ENCODE assay signal across 24 mouse cellular contexts in genomic region chr4:132027167-132027566, GRCm38 (mm10). TPM values are rescaled to one million over a fixed set of nuclear protein-coding genes. Genes with fewer than 3 reads are reported as not detected.
DNase-seq lines count a peak whose midpoint lies in the region; ATAC-seq and TF ChIP-seq lines count a peak whose summit lies in the region.
"Had no signal": no experiment of that assay in that cellular context is flagged by ENCODE, and none has a peak within 500 bp of the region (broad histone marks: within the 10 kb centered on the region; RNA-seq: fewer than 3 reads in every experiment).

No protein-coding gene starts in this region.

- H3K27ac ChIP-seq in heart, embryonic 13.5 days (replicated peaks): no peak overlapping the region
- H3K27ac ChIP-seq in liver, embryonic 14.5 days: peak overlapping the region; percentile 79
- H3K27ac ChIP-seq: forebrain, embryonic 10.5 days; hindbrain, embryonic 15.5 days; kidney, embryonic 15.5 days; limb, embryonic 15.5 days; midbrain, embryonic 12.5 days; neural tube, embryonic 12.5 days had no signal

- 0 out of 2 replicates have a peak, but pooled peaks cover 3% of the 10 kb centered on the region for H3K9me3 ChIP-seq in heart, embryonic 13.5 days
- peaks cover 9% of the 10 kb centered on the region for H3K9me3 ChIP-seq in erythroblast, embryonic 14.5 days (ENCODE audit: control insufficient read depth, low read length)
- H3K9me3 ChIP-seq in liver, embryonic 14.5 days (ENCODE audit: control insufficient read depth, low read length): no peaks in the 10 kb centered on the region
- H3K9me3 ChIP-seq: hindbrain, embryonic 15.5 days; kidney, embryonic 15.5 days; limb, embryonic 15.5 days; midbrain, embryonic 12.5 days had no signal

- H3K4me1 ChIP-seq in heart, embryonic 13.5 days: peaks cover 36% of the 10 kb centered on the region
- H3K4me1 ChIP-seq in erythroblast, embryonic 14.5 days (ENCODE audit: control insufficient read depth): peaks cover 94% of the 10 kb centered on the region
- H3K4me1 ChIP-seq in liver, embryonic 14.5 days (replicated peaks; ENCODE audit: control insufficient read depth in 2 of 2, insufficient read depth in 2 of 2, low read length in 1 of 2): peaks cover 61 to 64% of the 10 kb centered on the region in 2 experiments
- H3K4me1 ChIP-seq: kidney, embryonic 15.5 days had no signal

- DNase-seq in heart, adult 18-20 months: no peak
- DNase-seq in liver, embryonic 14.5 days (ENCODE audit: low read depth in 3 of 3, low spot score in 3 of 3): peak in 1 of 3 experiments; percentile 70
- no peak for DNase-seq in frontal cortex, adult 2 months (ENCODE audit: extremely low spot score in 1 of 2, low spot score in 1 of 2)
- no peak for DNase-seq in adrenal gland, postnatal 10 days
- DNase-seq: cerebellum, adult 9-10 months; gastrocnemius, postnatal 36 days; layer of hippocampus, adult 9-11 months; right cerebral cortex, postnatal 25 days; thymus, postnatal 14 days had no signal

- ATAC-seq in heart, embryonic 13.5 days (ENCODE audit: extremely low read depth, insufficient number of reproducible peaks, low FRiP score, low TSS enrichment): no peak
- peak; percentile 81 for ATAC-seq in liver, embryonic 14.5 days (ENCODE audit: insufficient read depth)
- no peak for ATAC-seq in monocyte, adult 5-6 weeks (replicated peaks; ENCODE audit: insufficient number of reproducible peaks, low FRiP score, low TSS enrichment, poor library complexity, severe bottlenecking)
- ATAC-seq: forebrain, embryonic 16.5 days; intestine, embryonic 16.5 days; lung, postnatal 0 days; Patski had no signal

- no peak overlapping the region for H3K4me3 ChIP-seq in heart, embryonic 13.5 days
- peak overlapping the region; percentile 37 for H3K4me3 ChIP-seq in erythroblast, embryonic 14.5 days (replicated peaks)
- no peak overlapping the region for H3K4me3 ChIP-seq in liver, embryonic 14.5 days (ENCODE audit: insufficient read depth in 1 of 2, low read depth in 2 of 2, low read length in 2 of 2)
- H3K4me3 ChIP-seq: forebrain, embryonic 10.5 days; hindbrain, embryonic 15.5 days; kidney, embryonic 15.5 days; limb, embryonic 15.5 days; midbrain, embryonic 12.5 days; neural tube, embryonic 12.5 days had no signal

- no peak; the same call in 1 of the 2 replicates for TF ChIP-seq EP300 in liver, embryonic 14.5 days (IDR thresholded peaks at IDR 0.05; ENCODE audit: low read depth)

- H3K36me3 ChIP-seq in heart, embryonic 13.5 days: peaks cover 4% of the 10 kb centered on the region; the same call in 1 of the 2 replicates
- peaks cover 90% of the 10 kb centered on the region for H3K36me3 ChIP-seq in erythroblast, embryonic 14.5 days (ENCODE audit: control insufficient read depth)
- H3K36me3 ChIP-seq in liver, embryonic 14.5 days (replicated peaks; ENCODE audit: control insufficient read depth, insufficient read depth, low read depth): peaks cover 27% of the 10 kb centered on the region
- H3K36me3 ChIP-seq: hindbrain, embryonic 15.5 days; limb, embryonic 15.5 days; midbrain, embryonic 12.5 days had no signal

- H3K4me2 ChIP-seq in heart, embryonic 13.5 days: peak overlapping the region; percentile 25
- peak overlapping the region; percentile 44 for H3K4me2 ChIP-seq in liver, embryonic 14.5 days (ENCODE audit: low read depth)
- H3K4me2 ChIP-seq: hindbrain, embryonic 15.5 days; kidney, embryonic 15.5 days; limb, embryonic 15.5 days; midbrain, embryonic 12.5 days; neural tube, embryonic 12.5 days had no signal

- WGBS in heart, embryonic 13.5 days: 82% methylated on average over 6 of the region's 6 CpGs
- 24% methylated on average over 6 of the region's 6 CpGs for WGBS in liver, embryonic 14.5 days (ENCODE audit: insufficient replicate concordance)

- H3K27me3 ChIP-seq in heart, embryonic 13.5 days (replicated peaks): no peaks in the 10 kb centered on the region
- H3K27me3 ChIP-seq in erythroblast, embryonic 14.5 days (ENCODE audit: control insufficient read depth): no peaks in the 10 kb centered on the region
- no peaks in the 10 kb centered on the region for H3K27me3 ChIP-seq in liver, embryonic 14.5 days (ENCODE audit: control insufficient read depth, insufficient read depth, low read length)
- H3K27me3 ChIP-seq: hindbrain, embryonic 15.5 days; kidney, embryonic 15.5 days; limb, embryonic 15.5 days; midbrain, embryonic 12.5 days; neural tube, embryonic 12.5 days; Patski had no signal

- H3K9ac ChIP-seq in heart, embryonic 13.5 days: no peak overlapping the region
- H3K9ac ChIP-seq in liver, embryonic 14.5 days (replicated peaks): peak overlapping the region; percentile 61
- H3K9ac ChIP-seq: hindbrain, embryonic 15.5 days; kidney, embryonic 15.5 days; limb, embryonic 15.5 days; midbrain, embryonic 12.5 days; neural tube, embryonic 12.5 days had no signal

- no peak for TF ChIP-seq CTCF in liver, embryonic 14.5 days (IDR thresholded peaks at IDR 0.05; ENCODE audit: low read depth)

RNA-seq across cellular contexts. Expression of gene Gm10300, which starts 47.3 kb away (rescaled TPM):
- 0.08 and 0.13 TPM in 2 replicates for polyA plus RNA-seq in heart, embryonic 13.5 days (2015; fragmentation: Nextera tagmentation; extraction: Ambion mirVana)
- total RNA-seq in heart, adult 18-20 months (2021): under 1 TPM in 1 of 2 experiments, not detected in 1; 0.13 TPM
- 0.05 and 0.06 TPM in 2 replicates for polyA plus RNA-seq in erythroblast, embryonic 14.5 days (2012)
- polyA plus RNA-seq in liver, embryonic 14.5 days (2012; rRNA removed): 0.11 and 0.15 TPM in 2 replicates
- 0.32 and 0.40 TPM in 2 replicates for polyA plus RNA-seq in liver, embryonic 14.5 days (2014; fragmentation: Nextera tagmentation; extraction: Ambion mirVana)
- total RNA-seq in monocyte, adult 5-6 weeks (2017): 0.19 to 2.2 TPM (median 0.85 TPM) in 3 replicates
- polyA plus RNA-seq in frontal cortex, adult 2 months (2012; rRNA removed): 0.06 TPM in 1 of 2 replicates, not detected in the other
- total RNA-seq in adrenal gland, postnatal 10 days (2021): under 1 TPM; 0.15 to 0.55 TPM
- total RNA-seq: ES-E14; gastrocnemius, postnatal 36 days; left cerebral cortex, adult 18-20 months had no signal
- polyA plus RNA-seq: forebrain, embryonic 10.5 days; forebrain, embryonic 16.5 days; hindbrain, embryonic 15.5 days; intestine, embryonic 16.5 days; neural tube, embryonic 12.5 days had no signal

RNA-seq across cellular contexts. Expression of gene Epb41, which starts 48.0 kb away (rescaled TPM):
- 58.5 and 76.5 TPM in 2 replicates for polyA plus RNA-seq in heart, embryonic 13.5 days (2015; fragmentation: Nextera tagmentation; extraction: Ambion mirVana)
- total RNA-seq in heart, adult 18-20 months (2021): 100 to 1,000 TPM; 110 to 142 TPM
- 120 and 121 TPM in 2 replicates for polyA plus RNA-seq in erythroblast, embryonic 14.5 days (2012)
- polyA plus RNA-seq in liver, embryonic 14.5 days (2012; rRNA removed): 105 and 113 TPM in 2 replicates
- 153 and 166 TPM in 2 replicates for polyA plus RNA-seq in liver, embryonic 14.5 days (2014; fragmentation: Nextera tagmentation; extraction: Ambion mirVana)
- total RNA-seq in monocyte, adult 5-6 weeks (2017): 92.6 to 112 TPM (median 98.1 TPM) in 3 replicates
- polyA plus RNA-seq in frontal cortex, adult 2 months (2012; rRNA removed): 29.1 and 29.3 TPM in 2 replicates
- 10 to 100 TPM; 77.8 to 79.6 TPM for total RNA-seq in adrenal gland, postnatal 10 days (2021)
